Mouse (Mus musculus) heart, postnatal 0 days (tissue): ENCODE data around the gene Krtap7-1. TPM values are rescaled to one million over a fixed set of nuclear protein-coding genes. Genes with fewer than 3 reads are reported as not detected.
A peak's percentile ranks its signal among the peaks of the same experiment; 100 is the strongest.

ENCODE experiments used
- ATAC-seq: fragments of 200-750 bp; cut with Nextera tagmentation; 2 replicates; pipeline ENCODE4 v1.8.0; 2017; ENCODE audit warnings: low read depth, moderate number of reproducible peaks, moderate library complexity; ENCODE audit not compliant: insufficient read depth
- DNase-seq: peaks from one replicate; pipeline ENCODE4 v3.0.0-alpha.2; 2016; ENCODE audit warnings: low spot score
- H3K27ac ChIP-seq: fragments of 300-500 bp; sonication (generic); 2 replicates; pipeline ENCODE4 v1.5.1; 2014; ENCODE audit warnings: low read depth, mild to moderate bottlenecking
- H3K27me3 ChIP-seq: fragments of 300-500 bp; sonication (generic); 2 replicates; pipeline ENCODE4 v1.6.1; 2014; ENCODE audit warnings: low read length, mixed read lengths; ENCODE audit not compliant: control insufficient read depth, insufficient read depth
- H3K36me3 ChIP-seq: fragments of 300-500 bp; sonication (generic); replicated peaks from 2 replicates; pipeline ENCODE4 v1.6.1; 2014; ENCODE audit warnings: low read length, mixed read lengths; ENCODE audit not compliant: control insufficient read depth, insufficient read depth
- H3K4me1 ChIP-seq: fragments of 300-500 bp; sonication (generic); 2 replicates; pipeline ENCODE4 v1.6.1; 2014; ENCODE audit warnings: antibody characterized with exemption; ENCODE audit not compliant: control insufficient read depth, insufficient read depth
- H3K4me2 ChIP-seq: fragments of 300-500 bp; sonication (generic); 2 replicates; pipeline ENCODE4 v1.6.1; 2014; ENCODE audit warnings: low read depth, mild to moderate bottlenecking, low read length, moderate library complexity
- H3K4me3 ChIP-seq: fragments of 300-500 bp; sonication (generic); 2 replicates; pipeline ENCODE4 v1.5.1; 2014; ENCODE audit warnings: low read depth, low read length
- H3K9ac ChIP-seq: fragments of 300-500 bp; sonication (generic); replicated peaks from 2 replicates; pipeline ENCODE4 v1.6.1; 2014; ENCODE audit warnings: low read depth, low read length, mixed read lengths
- H3K9me3 ChIP-seq: fragments of 300-500 bp; sonication (generic); replicated peaks from 2 replicates; pipeline ENCODE4 v1.6.1; 2016; ENCODE audit warnings: low read length; ENCODE audit not compliant: control insufficient read depth
- CTCF ChIP-seq: IDR thresholded peaks from 2 replicates; pipeline ENCODE4 v1.5.1; 2016; ENCODE audit warnings: antibody characterized with exemption, control low read depth, low read depth
- EP300 ChIP-seq: IDR thresholded peaks from 2 replicates; pipeline ENCODE4 v1.6.1; 2016; ENCODE audit warnings: antibody characterized with exemption, low read depth
- WGBS: fragments of 180-500 bp; shearing (Covaris S2); extraction: QIAGEN DNeasy Blood & Tissue Kit; methylation state at CpG from one replicate; pipeline ENCODE4 v1.1.7; 2014; 5-methylcytosine and 5-hydroxymethylcytosine counted together
- polyA plus RNA-seq: library from polyadenylated mRNA; unstranded; fragments of >200 nt; fragmentation: Nextera tagmentation; extraction: Ambion mirVana; gene quantifications from 2 replicates; pipeline ENCODE4 v1.2.1, GENCODE M21; 2015
- total RNA-seq: library from RNA; depleted of rRNA; stranded (reverse); fragments of >200 nt; gene quantifications from 2 replicates; pipeline ENCODE4 v1.2.3, GENCODE M21; 2014; ENCODE audit warnings: low replicate concordance

The Krtap7-1 gene
- total and polyA plus RNA-seq, 2 experiments from 2014 or later, result not detected

DNA sequence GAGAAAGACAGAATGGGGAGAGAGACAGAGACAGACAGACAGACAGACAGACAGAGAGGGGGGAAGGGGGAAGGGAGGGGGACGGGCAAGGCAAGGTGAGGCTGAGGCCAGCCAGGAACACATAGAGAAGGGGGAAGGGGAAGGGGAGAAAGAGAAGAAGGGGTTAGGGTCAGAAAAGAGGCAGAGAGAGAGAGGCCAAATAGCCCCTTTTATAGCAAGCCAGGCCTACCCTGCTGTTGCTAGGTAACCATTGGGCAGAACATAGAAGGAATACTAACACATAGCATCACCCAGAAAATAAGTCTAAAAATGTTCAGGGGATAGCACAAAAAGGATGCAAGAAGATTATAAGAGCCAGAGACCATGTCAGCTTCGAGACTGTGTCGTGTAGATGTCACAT lies 20.3 kb upstream of the Krtap7-1 start:
- no peaks in the 10 kb centered on the region for H3K36me3 ChIP-seq
- H3K27me3 ChIP-seq, result no peaks in the 10 kb centered on the region
- no peaks in the 10 kb centered on the region for H3K4me1 ChIP-seq
- DNase-seq (no peak), ATAC-seq (no peak)
- TF ChIP-seq EP300 (no peak), CTCF (no peak)
- no peak overlapping the region for H3K4me3 ChIP-seq
- H3K27ac ChIP-seq, result no peak overlapping the region
- H3K4me2 ChIP-seq, result no peak overlapping the region
- no peak overlapping the region for H3K9ac ChIP-seq
- H3K9me3 ChIP-seq, result no peaks in the 10 kb centered on the region
- 86% methylated on average over 3 of the region's 3 CpGs for WGBS

DNA sequence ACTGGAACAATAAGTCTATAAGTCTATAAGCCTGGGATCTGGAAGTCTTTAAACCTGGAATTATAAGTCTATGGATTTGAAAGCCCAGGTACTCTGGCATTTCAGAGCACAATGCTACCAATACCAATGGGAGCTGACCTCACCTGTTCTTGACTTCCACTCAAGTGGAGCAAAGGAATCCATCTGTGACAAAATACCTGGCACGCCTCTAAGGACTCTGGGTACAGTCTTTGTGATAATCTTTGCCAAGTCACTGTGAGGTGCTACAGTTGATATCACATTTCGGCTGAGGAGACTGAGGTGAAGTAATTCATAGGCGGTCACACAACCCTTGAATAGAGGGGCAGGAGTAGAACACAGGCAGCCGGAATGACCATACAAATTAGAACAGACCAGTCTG lies 12.9 kb upstream of the Krtap7-1 start:
- Histone ChIP-seq H3K27ac (no peak overlapping the region), H3K4me2 (no peak overlapping the region), H3K27me3 (no peaks in the 10 kb centered on the region), H3K9ac (no peak overlapping the region), H3K9me3 (no peaks in the 10 kb centered on the region), H3K36me3 (no peaks in the 10 kb centered on the region), H3K4me1 (no peaks in the 10 kb centered on the region), H3K4me3 (no peak overlapping the region)
- 88% methylated on average over 4 of the region's 4 CpGs for WGBS
- TF ChIP-seq EP300 (no peak), CTCF (no peak)
- no peak for ATAC-seq
- no peak for DNase-seq

DNA sequence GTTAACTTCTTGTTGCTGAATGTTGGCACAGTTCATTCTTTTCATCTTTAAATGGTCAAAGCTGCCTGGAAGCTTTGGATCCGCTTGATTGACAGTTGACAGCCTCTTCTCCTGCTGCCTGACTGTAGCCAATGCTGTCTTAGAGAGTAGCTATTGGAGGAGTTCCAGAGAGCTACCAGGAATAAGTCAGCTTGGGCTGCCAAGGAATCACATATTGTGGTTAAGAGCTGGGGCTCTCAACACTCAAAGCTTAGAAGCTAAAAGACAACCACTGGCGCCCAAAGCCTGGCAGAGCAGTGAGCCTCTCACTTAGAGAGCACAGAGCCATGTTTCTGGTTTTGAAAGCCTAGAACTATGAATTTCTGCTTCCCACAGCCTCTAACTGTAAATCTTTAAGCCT lies 12.4 kb upstream of the Krtap7-1 start:
- no peak; the same call in 1 of the 2 replicates for ATAC-seq
- Histone ChIP-seq H3K4me2 (no peak overlapping the region), H3K9me3 (no peaks in the 10 kb centered on the region), H3K4me1 (no peaks in the 10 kb centered on the region), H3K27me3 (no peaks in the 10 kb centered on the region), H3K9ac (no peak overlapping the region), H3K4me3 (no peak overlapping the region), H3K27ac (no peak overlapping the region), H3K36me3 (no peaks in the 10 kb centered on the region)
- 63% methylated on average over 2 of the region's 2 CpGs for WGBS
- DNase-seq, result no peak
- TF ChIP-seq EP300, result no peak
- TF ChIP-seq CTCF, result no peak

DNA sequence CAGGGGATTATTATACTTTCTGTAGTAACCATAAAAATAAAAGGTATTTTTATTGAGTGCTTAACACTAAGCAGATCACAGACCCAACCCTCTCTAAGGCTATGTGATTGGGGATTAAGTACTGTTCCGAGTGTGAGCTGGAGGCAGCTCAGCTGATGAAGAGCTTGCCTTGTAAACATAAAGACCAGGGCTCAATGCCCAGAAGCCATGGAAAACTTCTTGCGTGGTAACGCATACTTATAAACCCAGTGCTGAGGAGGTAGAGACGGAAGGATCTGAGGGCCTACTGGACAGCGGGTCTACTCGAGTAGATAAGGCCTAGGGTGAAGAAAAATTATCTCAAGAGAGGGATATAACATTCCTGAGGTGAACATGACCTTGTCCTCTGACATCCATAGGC lies 12.0 kb upstream of the Krtap7-1 start:
- no peaks in the 10 kb centered on the region for H3K9me3 ChIP-seq
- no peaks in the 10 kb centered on the region for H3K27me3 ChIP-seq
- H3K4me3 ChIP-seq, result no peak overlapping the region
- H3K9ac ChIP-seq, result no peak overlapping the region
- ATAC-seq, result no peak
- H3K36me3 ChIP-seq, result no peaks in the 10 kb centered on the region
- TF ChIP-seq EP300, result no peak
- TF ChIP-seq CTCF, result no peak
- no peak for DNase-seq
- 48% methylated on average over 6 of the region's 6 CpGs for WGBS
- no peak overlapping the region for H3K27ac ChIP-seq
- no peaks in the 10 kb centered on the region for H3K4me1 ChIP-seq
- no peak overlapping the region for H3K4me2 ChIP-seq

DNA sequence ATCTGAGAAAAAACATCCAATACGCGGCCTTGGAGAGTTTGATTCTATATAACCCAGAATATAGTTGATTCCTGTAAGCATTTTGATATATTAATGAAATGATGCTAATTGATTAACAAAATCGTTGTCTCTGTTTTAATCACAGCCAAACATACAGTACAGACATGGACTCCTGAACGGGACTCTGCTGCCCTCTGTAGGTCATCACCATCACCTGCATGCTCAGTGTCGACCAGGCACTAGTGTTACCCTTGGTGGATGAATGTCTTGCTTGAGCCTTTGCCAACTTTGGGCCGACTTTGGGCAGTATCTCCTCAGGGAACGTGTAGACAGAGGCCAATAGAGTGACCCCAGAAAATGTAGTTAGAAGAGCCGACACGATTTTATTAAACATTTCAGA lies 9.5 kb upstream of the Krtap7-1 start:
- TF ChIP-seq CTCF (peak; percentile 71), EP300 (no peak)

DNA sequence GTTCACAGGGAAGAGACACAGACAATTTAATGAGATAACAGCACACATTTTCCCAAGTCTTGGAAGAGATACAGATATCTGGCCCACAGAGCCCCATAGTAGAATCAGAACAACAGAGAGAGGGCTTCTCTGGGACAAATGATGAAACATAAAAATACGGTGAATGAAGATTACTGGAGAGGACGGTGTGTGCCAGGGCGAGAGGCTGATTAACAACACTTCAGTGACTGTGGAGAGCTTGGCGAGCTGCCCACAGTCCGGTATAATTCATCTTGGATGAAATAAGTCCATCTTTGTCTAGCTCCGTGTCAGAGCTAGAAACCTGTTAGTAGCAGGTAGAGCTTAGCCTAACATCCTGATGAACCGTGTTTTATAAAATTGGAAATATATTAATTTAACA lies 5.3 kb upstream of the Krtap7-1 start:
- Histone ChIP-seq H3K4me2 (no peak overlapping the region; the same call in 1 of the 2 replicates), H3K36me3 (no peaks in the 10 kb centered on the region), H3K9ac (no peak overlapping the region), H3K27ac (no peak overlapping the region), H3K27me3 (0 out of 2 replicates have a peak, but pooled peaks cover 5% of the 10 kb centered on the region), H3K4me1 (no peaks in the 10 kb centered on the region), H3K9me3 (no peaks in the 10 kb centered on the region), H3K4me3 (no peak overlapping the region)
- TF ChIP-seq CTCF, result no peak
- TF ChIP-seq EP300, result no peak
- 36% methylated on average over 7 of the region's 7 CpGs for WGBS
- DNase-seq (no peak), ATAC-seq (no peak)

More for the DNA sequence above, 9.5 kb upstream of the Krtap7-1 start:
- H3K27ac ChIP-seq, result no peak overlapping the region
- no peak overlapping the region for H3K4me2 ChIP-seq
- no peak overlapping the region for H3K9ac ChIP-seq
- no peak overlapping the region for H3K4me3 ChIP-seq
- WGBS, result 48% methylated on average over 9 of the region's 9 CpGs
- ATAC-seq (no peak), DNase-seq (no peak)
- H3K4me1 ChIP-seq, result no peaks in the 10 kb centered on the region
- H3K9me3 ChIP-seq, result no peaks in the 10 kb centered on the region
- no peaks in the 10 kb centered on the region for H3K36me3 ChIP-seq
- H3K27me3 ChIP-seq, result no peaks in the 10 kb centered on the region
